Comparison of ENCODE assay signal across 28 mouse cellular contexts in the genomic region with DNA sequence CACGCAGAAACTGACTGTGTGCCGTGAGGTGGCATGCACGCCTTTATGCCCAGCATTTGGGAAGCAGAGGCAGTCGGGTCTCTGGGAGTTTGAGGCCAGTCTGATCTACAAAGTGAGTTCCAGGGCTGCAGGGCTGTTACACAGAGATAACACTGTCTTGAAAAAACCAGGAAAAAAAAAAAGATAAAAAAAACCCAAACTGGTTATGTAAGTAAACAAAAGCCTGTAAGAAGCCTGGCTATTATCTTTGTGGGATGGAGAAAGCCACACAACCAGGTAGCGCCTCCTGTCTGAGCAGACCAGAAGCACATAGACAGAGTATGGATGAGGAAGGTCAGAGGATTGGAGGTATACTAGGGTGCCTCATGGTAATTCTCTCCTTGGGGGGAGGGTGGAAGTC. TPM values are rescaled to one million over a fixed set of nuclear protein-coding genes. Genes with fewer than 3 reads are reported as not detected.
DNase-seq lines count a peak whose midpoint lies in the region; ATAC-seq and TF ChIP-seq lines count a peak whose summit lies in the region.
"Had no signal": no experiment of that assay in that cellular context is flagged by ENCODE, and none has a peak within 500 bp of the region (broad histone marks: within the 10 kb centered on the region; RNA-seq: fewer than 3 reads in every experiment).

No protein-coding gene starts in this region.

- ATAC-seq in heart, embryonic 13.5 days (ENCODE audit: extremely low read depth, insufficient number of reproducible peaks, low FRiP score, low TSS enrichment) = peak; percentile 27; the same call in 1 of the 2 replicates
- ATAC-seq in erythroid progenitor cell, adult 5-6 weeks (replicated peaks; ENCODE audit: low FRiP score, poor library complexity, severe bottlenecking) = peak; percentile 52
- ATAC-seq in liver, embryonic 14.5 days (ENCODE audit: insufficient read depth) = peak; percentile 58
- ATAC-seq in megakaryocyte-erythroid progenitor cell, adult 5-6 weeks (replicated peaks; ENCODE audit: low FRiP score, low TSS enrichment, poor library complexity, severe bottlenecking) = peak; percentile 85
- ATAC-seq: activated CD4-positive, CD25-positive, alpha-beta regulatory T cell, adult 4 months; forebrain, embryonic 14.5 days; inflammation-experienced regulatory T-cells, adult 6 months; lung, postnatal 0 days had no signal

- peak; percentile 58 for TF ChIP-seq EP300 in liver, embryonic 14.5 days (IDR thresholded peaks at IDR 0.05; ENCODE audit: low read depth)

- TF ChIP-seq CTCF in liver, embryonic 14.5 days (IDR thresholded peaks at IDR 0.05; ENCODE audit: low read depth) = peak; percentile 39; the same call in 1 of the 2 replicates

- H3K27ac ChIP-seq in heart, embryonic 13.5 days (replicated peaks) = no peak overlapping the region
- peak overlapping the region; percentile 33; the same call in 1 of the 2 replicates for H3K27ac ChIP-seq in liver, embryonic 14.5 days
- H3K27ac ChIP-seq: hindbrain, embryonic 14.5 days; limb, embryonic 12.5 days; neural tube, embryonic 13.5 days had no signal

- H3K4me2 ChIP-seq in heart, embryonic 13.5 days = no peak overlapping the region
- no peak overlapping the region for H3K4me2 ChIP-seq in liver, embryonic 14.5 days (ENCODE audit: low read depth)
- H3K4me2 ChIP-seq: hindbrain, embryonic 14.5 days; limb, embryonic 12.5 days; midbrain, embryonic 11.5 days; neural tube, embryonic 13.5 days had no signal

- WGBS in heart, embryonic 13.5 days = 81% methylated on average over 5 of the region's 5 CpGs
- WGBS in liver, embryonic 14.5 days (ENCODE audit: insufficient replicate concordance) = 53% methylated on average over 5 of the region's 5 CpGs

- H3K4me3 ChIP-seq in heart, embryonic 13.5 days = no peak overlapping the region
- no peak overlapping the region for H3K4me3 ChIP-seq in liver, embryonic 14.5 days (ENCODE audit: insufficient read depth in 1 of 2, low read depth in 2 of 2, low read length in 2 of 2)
- H3K4me3 ChIP-seq: limb, embryonic 12.5 days; myocyte; neural tube, embryonic 13.5 days had no signal

- H3K9me3 ChIP-seq in heart, embryonic 13.5 days = no peaks in the 10 kb centered on the region
- H3K9me3 ChIP-seq in liver, embryonic 14.5 days (ENCODE audit: control insufficient read depth, low read length) = no peaks in the 10 kb centered on the region
- H3K9me3 ChIP-seq: limb, embryonic 12.5 days; neural tube, embryonic 13.5 days had no signal

- H3K9ac ChIP-seq in heart, embryonic 13.5 days = no peak overlapping the region
- H3K9ac ChIP-seq in liver, embryonic 14.5 days (replicated peaks) = no peak overlapping the region
- H3K9ac ChIP-seq: hindbrain, embryonic 14.5 days; limb, embryonic 12.5 days; neural tube, embryonic 13.5 days had no signal

- H3K36me3 ChIP-seq in heart, embryonic 13.5 days = peaks cover 95% of the 10 kb centered on the region
- peaks cover 53% of the 10 kb centered on the region for H3K36me3 ChIP-seq in liver, embryonic 14.5 days (replicated peaks; ENCODE audit: control insufficient read depth, insufficient read depth, low read depth)

- H3K4me1 ChIP-seq in heart, embryonic 13.5 days = no peaks in the 10 kb centered on the region
- peaks cover 5 to 26% of the 10 kb centered on the region in 2 experiments; a peak in 3 of 4 replicates for H3K4me1 ChIP-seq in liver, embryonic 14.5 days (replicated peaks; ENCODE audit: control insufficient read depth in 2 of 2, insufficient read depth in 2 of 2, low read length in 1 of 2)
- H3K4me1 ChIP-seq: limb, embryonic 12.5 days; neural tube, embryonic 13.5 days had no signal

- H3K27me3 ChIP-seq in heart, embryonic 13.5 days (replicated peaks) = no peaks in the 10 kb centered on the region
- H3K27me3 ChIP-seq in liver, embryonic 14.5 days (ENCODE audit: control insufficient read depth, insufficient read depth, low read length) = no peaks in the 10 kb centered on the region
- H3K27me3 ChIP-seq: limb, embryonic 12.5 days; neural tube, embryonic 13.5 days had no signal

- intact Hi-C loops in heart, postnatal 14 days (cut with DNase I) = no loop called here

- DNase-seq in heart, postnatal 14 days = no peak
- DNase-seq in liver, embryonic 14.5 days (ENCODE audit: low read depth in 3 of 3, low spot score in 3 of 3) = peak; percentile 44 to 51 (median 45)
- no peak for DNase-seq in natural killer cell, adult 2 months (ENCODE audit: low spot score in 2 of 2)
- DNase-seq in spleen, adult 18-20 months = no peak
- no peak for DNase-seq in thymus, adult 18-20 months
- DNase-seq: adrenal gland, adult 2 months; adrenal gland, postnatal 36 days; cerebellum, adult 8-10 months; cerebellum, postnatal 25 days; kidney, adult 11 months; kidney, postnatal 14 days; layer of hippocampus, adult 9-11 months; lung, adult 18-20 months; lung, postnatal 4 days; right cerebral cortex, postnatal 4 days; thymus, postnatal 14 days had no signal

RNA-seq across cellular contexts. Expression of gene Bud31, which starts 12.5 kb away (rescaled TPM):
- 135 and 150 TPM in 2 replicates for polyA plus RNA-seq in heart, embryonic 13.5 days (2015; fragmentation: Nextera tagmentation; extraction: Ambion mirVana)
- total RNA-seq in heart, postnatal 14 days (2021) = 10 to 100 TPM; 59.5 to 73.7 TPM
- total RNA-seq in erythroid progenitor cell, adult 5-6 weeks (2015; ENCODE audit: low replicate concordance) = 91.0 and 168 TPM in 2 replicates
- total RNA-seq in erythroid progenitor cell, adult 5-6 weeks (2017; ENCODE audit: low replicate concordance) = 128 and 139 TPM in 2 replicates
- 49.1 and 79.2 TPM in 2 replicates for polyA plus RNA-seq in liver, embryonic 14.5 days (2012; rRNA removed)
- 154 and 155 TPM in 2 replicates for polyA plus RNA-seq in liver, embryonic 14.5 days (2014; fragmentation: Nextera tagmentation; extraction: Ambion mirVana)
- total RNA-seq in megakaryocyte-erythroid progenitor cell, adult 5-6 weeks (2014; fragmentation: Nextera tagmentation) = 141 and 226 TPM in 2 replicates
- 255 and 296 TPM in 2 replicates for total RNA-seq in megakaryocyte-erythroid progenitor cell, adult 5-6 weeks (2017)

RNA-seq across cellular contexts. Expression of gene Pdap1, which starts 12.7 kb away (rescaled TPM):
- 62.4 and 62.6 TPM in 2 replicates for polyA plus RNA-seq in heart, embryonic 13.5 days (2015; fragmentation: Nextera tagmentation; extraction: Ambion mirVana)
- 10 to 100 TPM; 41.6 to 42.6 TPM for total RNA-seq in heart, postnatal 14 days (2021)
- total RNA-seq in erythroid progenitor cell, adult 5-6 weeks (2015; ENCODE audit: low replicate concordance) = 33.5 and 34.4 TPM in 2 replicates
- total RNA-seq in erythroid progenitor cell, adult 5-6 weeks (2017; ENCODE audit: low replicate concordance) = 85.3 and 103 TPM in 2 replicates
- polyA plus RNA-seq in liver, embryonic 14.5 days (2012; rRNA removed) = 13.6 and 44.0 TPM in 2 replicates
- polyA plus RNA-seq in liver, embryonic 14.5 days (2014; fragmentation: Nextera tagmentation; extraction: Ambion mirVana) = 44.4 and 50.1 TPM in 2 replicates
- total RNA-seq in megakaryocyte-erythroid progenitor cell, adult 5-6 weeks (2014; fragmentation: Nextera tagmentation) = 90.0 and 173 TPM in 2 replicates
- 333 and 358 TPM in 2 replicates for total RNA-seq in megakaryocyte-erythroid progenitor cell, adult 5-6 weeks (2017)

RNA-seq across cellular contexts. Expression of gene Ptcd1, which starts 14.2 kb away (rescaled TPM):
- 11.6 and 11.8 TPM in 2 replicates for polyA plus RNA-seq in heart, embryonic 13.5 days (2015; fragmentation: Nextera tagmentation; extraction: Ambion mirVana)
- 10 to 100 TPM; 27.1 to 27.8 TPM for total RNA-seq in heart, postnatal 14 days (2021)
- 4.2 and 13.7 TPM in 2 replicates for total RNA-seq in erythroid progenitor cell, adult 5-6 weeks (2015; ENCODE audit: low replicate concordance)
- 8.1 and 8.5 TPM in 2 replicates for total RNA-seq in erythroid progenitor cell, adult 5-6 weeks (2017; ENCODE audit: low replicate concordance)
- polyA plus RNA-seq in liver, embryonic 14.5 days (2012; rRNA removed) = 4.9 and 5.5 TPM in 2 replicates
- polyA plus RNA-seq in liver, embryonic 14.5 days (2014; fragmentation: Nextera tagmentation; extraction: Ambion mirVana) = 5.4 and 6.2 TPM in 2 replicates
- total RNA-seq in megakaryocyte-erythroid progenitor cell, adult 5-6 weeks (2014; fragmentation: Nextera tagmentation) = 10.2 and 15.4 TPM in 2 replicates
- total RNA-seq in megakaryocyte-erythroid progenitor cell, adult 5-6 weeks (2017) = 17.9 and 18.6 TPM in 2 replicates

RNA-seq across cellular contexts. Expression of gene Cpsf4, which starts 14.3 kb away (rescaled TPM):
- 27.4 and 28.8 TPM in 2 replicates for polyA plus RNA-seq in heart, embryonic 13.5 days (2015; fragmentation: Nextera tagmentation; extraction: Ambion mirVana)
- 10 to 100 TPM; 10.3 to 12.4 TPM for total RNA-seq in heart, postnatal 14 days (2021)
- total RNA-seq in erythroid progenitor cell, adult 5-6 weeks (2015; ENCODE audit: low replicate concordance) = 29.8 and 37.8 TPM in 2 replicates
- 33.1 and 36.8 TPM in 2 replicates for total RNA-seq in erythroid progenitor cell, adult 5-6 weeks (2017; ENCODE audit: low replicate concordance)
- 25.6 and 29.8 TPM in 2 replicates for polyA plus RNA-seq in liver, embryonic 14.5 days (2012; rRNA removed)
- polyA plus RNA-seq in liver, embryonic 14.5 days (2014; fragmentation: Nextera tagmentation; extraction: Ambion mirVana) = 14.2 TPM in 2 replicates
- 49.8 and 59.1 TPM in 2 replicates for total RNA-seq in megakaryocyte-erythroid progenitor cell, adult 5-6 weeks (2014; fragmentation: Nextera tagmentation)
- 42.1 and 63.4 TPM in 2 replicates for total RNA-seq in megakaryocyte-erythroid progenitor cell, adult 5-6 weeks (2017)

RNA-seq across cellular contexts. Expression of gene Arpc1b, which starts 38.7 kb away (rescaled TPM):
- 221 and 234 TPM in 2 replicates for polyA plus RNA-seq in heart, embryonic 13.5 days (2015; fragmentation: Nextera tagmentation; extraction: Ambion mirVana)
- 100 to 1,000 TPM in 1 of 2 experiments, 10 to 100 TPM in 1; 97.2 to 113 TPM for total RNA-seq in heart, postnatal 14 days (2021)
- total RNA-seq in erythroid progenitor cell, adult 5-6 weeks (2015; ENCODE audit: low replicate concordance) = 42.8 and 47.6 TPM in 2 replicates
- total RNA-seq in erythroid progenitor cell, adult 5-6 weeks (2017; ENCODE audit: low replicate concordance) = 29.4 and 33.0 TPM in 2 replicates
- polyA plus RNA-seq in liver, embryonic 14.5 days (2012; rRNA removed) = 54.4 and 74.7 TPM in 2 replicates
- polyA plus RNA-seq in liver, embryonic 14.5 days (2014; fragmentation: Nextera tagmentation; extraction: Ambion mirVana) = 74.9 and 80.1 TPM in 2 replicates
- total RNA-seq in megakaryocyte-erythroid progenitor cell, adult 5-6 weeks (2014; fragmentation: Nextera tagmentation) = 54.0 and 68.8 TPM in 2 replicates
- total RNA-seq in megakaryocyte-erythroid progenitor cell, adult 5-6 weeks (2017) = 23.7 and 35.9 TPM in 2 replicates

Comparison
In these comparisons a context has a peak if more than half of its experiments do, and no peak if none do; other contexts are left out.
1. ATAC-seq: peak in every context shown above with its lines; median percentile 85 in megakaryocyte-erythroid progenitor cell, adult 5-6 weeks; 58 in liver, embryonic 14.5 days; 52 in erythroid progenitor cell, adult 5-6 weeks; 27 in heart, embryonic 13.5 days.
2. DNase-seq: peak in liver, embryonic 14.5 days (3 of 3); none in heart, postnatal 14 days (0 of 2), natural killer cell, adult 2 months (0 of 2), spleen, adult 18-20 months (0 of 2) and thymus, adult 18-20 months (0 of 2).